Mouse (Mus musculus): ENCODE results near the gene Tmem184c. TPM values are rescaled to one million over a fixed set of nuclear protein-coding genes. Genes with fewer than 3 reads are reported as not detected.

Tmem184c gene
- polyA plus RNA-seq, 1 experiment: 3.8 TPM

- DNase-seq (ENCODE audit: low read depth in 1 of 2, low spot score in 2 of 2): no peak
- WGBS: 73% methylated on average over 5 of the region's 5 CpGs
- Histone ChIP-seq H3K36me3 (ENCODE audit: control insufficient read depth, insufficient read depth, low read length) (no peaks in the 10 kb centered on the region), H3K4me3 (ENCODE audit: extremely low read depth, insufficient read depth, insufficient read length) (no peak overlapping the region), H3K27ac (ENCODE audit: insufficient read depth, low read length) (no peak overlapping the region), H3K4me1 (ENCODE audit: control insufficient read depth, insufficient read depth, insufficient read length) (no peaks in the 10 kb centered on the region), H3K27me3 (ENCODE audit: control insufficient read depth, insufficient read depth, low read length) (no peaks in the 10 kb centered on the region)
- TF ChIP-seq POLR2A (IDR thresholded peaks at IDR 0.05; ENCODE audit: low read depth, low read length) (no peak), CTCF (IDR thresholded peaks at IDR 0.05; ENCODE audit: extremely low read depth, insufficient read depth, insufficient read length, insufficient replicate concordance) (no peak)
Observed at GRCm38 (mm10) chr8:77634035-77634434, 23.5 kb upstream of the Tmem184c start.

- H3K36me3 ChIP-seq (ENCODE audit: control insufficient read depth, insufficient read depth, low read length): no peaks in the 10 kb centered on the region
- DNase-seq (ENCODE audit: low read depth in 1 of 2, low spot score in 2 of 2): no peak
- no peak for TF ChIP-seq POLR2A (IDR thresholded peaks at IDR 0.05; ENCODE audit: low read depth, low read length)
- no peak for TF ChIP-seq CTCF (IDR thresholded peaks at IDR 0.05; ENCODE audit: extremely low read depth, insufficient read depth, insufficient read length, insufficient replicate concordance)
- no peaks in the 10 kb centered on the region for H3K27me3 ChIP-seq (ENCODE audit: control insufficient read depth, insufficient read depth, low read length)
- H3K4me3 ChIP-seq (ENCODE audit: extremely low read depth, insufficient read depth, insufficient read length): no peak overlapping the region
- WGBS: 67% methylated on average over 2 of the region's 2 CpGs
- H3K27ac ChIP-seq (ENCODE audit: insufficient read depth, low read length): no peak overlapping the region
- no peaks in the 10 kb centered on the region for H3K4me1 ChIP-seq (ENCODE audit: control insufficient read depth, insufficient read depth, insufficient read length)
Observed at GRCm38 (mm10) chr8:77633211-77633610, 22.7 kb upstream of the Tmem184c start.

DNA sequence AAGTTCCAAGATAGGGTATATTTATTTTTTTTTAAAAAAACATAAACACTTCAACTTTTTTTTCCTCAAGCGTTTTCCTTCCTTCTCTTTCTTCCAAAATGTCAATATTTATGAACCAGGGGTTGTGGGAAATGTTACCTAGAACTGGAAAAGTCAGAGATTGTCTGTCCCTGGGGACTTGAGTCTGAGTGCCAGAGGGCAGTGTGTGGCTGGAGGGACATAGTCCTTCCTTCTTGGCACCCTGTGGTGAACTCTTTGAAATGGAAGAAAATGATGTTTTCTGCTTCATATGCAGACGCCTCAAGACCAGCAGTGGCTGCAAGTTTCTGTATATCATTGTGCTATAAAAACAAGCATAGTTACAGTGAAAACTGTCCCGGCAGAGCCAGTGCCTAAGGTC is 20.2 kb upstream of the Tmem184c start:
- no peak for TF ChIP-seq CTCF (IDR thresholded peaks at IDR 0.05; ENCODE audit: extremely low read depth, insufficient read depth, insufficient read length, insufficient replicate concordance)
- TF ChIP-seq POLR2A (IDR thresholded peaks at IDR 0.05; ENCODE audit: low read depth, low read length): no peak
- no peak overlapping the region for H3K27ac ChIP-seq (ENCODE audit: insufficient read depth, low read length)
- H3K4me3 ChIP-seq (ENCODE audit: extremely low read depth, insufficient read depth, insufficient read length): no peak overlapping the region
- no peaks in the 10 kb centered on the region; the same call in 1 of the 2 replicates for H3K4me1 ChIP-seq (ENCODE audit: control insufficient read depth, insufficient read depth, insufficient read length)
- 82% methylated on average over 3 of the region's 3 CpGs for WGBS
- H3K36me3 ChIP-seq (ENCODE audit: control insufficient read depth, insufficient read depth, low read length): no peaks in the 10 kb centered on the region
- no peaks in the 10 kb centered on the region for H3K27me3 ChIP-seq (ENCODE audit: control insufficient read depth, insufficient read depth, low read length)
- no peak for DNase-seq (ENCODE audit: low read depth in 1 of 2, low spot score in 2 of 2)

GRCm38 (mm10) chr8:77629858-77630537 is 19.5 kb upstream of the Tmem184c start:
- Histone ChIP-seq H3K4me1 (ENCODE audit: control insufficient read depth, insufficient read depth, insufficient read length) (no peaks in the 10 kb centered on the region; the same call in 1 of the 2 replicates), H3K36me3 (ENCODE audit: control insufficient read depth, insufficient read depth, low read length) (no peaks in the 10 kb centered on the region), H3K4me3 (ENCODE audit: extremely low read depth, insufficient read depth, insufficient read length) (no peak overlapping the region), H3K27me3 (ENCODE audit: control insufficient read depth, insufficient read depth, low read length) (no peaks in the 10 kb centered on the region), H3K27ac (ENCODE audit: insufficient read depth, low read length) (no peak overlapping the region)
- DNase-seq (ENCODE audit: low read depth in 1 of 2, low spot score in 2 of 2): peak; percentile 40 to 58
- TF ChIP-seq POLR2A (IDR thresholded peaks at IDR 0.05; ENCODE audit: low read depth, low read length) (no peak), CTCF (IDR thresholded peaks at IDR 0.05; ENCODE audit: extremely low read depth, insufficient read depth, insufficient read length, insufficient replicate concordance) (peak; percentile 87)
- 19% methylated on average over 15 of the region's 15 CpGs for WGBS

- WGBS: 72% methylated on average over 7 of the region's 7 CpGs
- no peak for DNase-seq (ENCODE audit: low read depth in 1 of 2, low spot score in 2 of 2)
- Histone ChIP-seq H3K4me3 (ENCODE audit: extremely low read depth, insufficient read depth, insufficient read length) (no peak overlapping the region), H3K27me3 (ENCODE audit: control insufficient read depth, insufficient read depth, low read length) (no peaks in the 10 kb centered on the region), H3K4me1 (ENCODE audit: control insufficient read depth, insufficient read depth, insufficient read length) (no peaks in the 10 kb centered on the region; the same call in 1 of the 2 replicates), H3K27ac (ENCODE audit: insufficient read depth, low read length) (no peak overlapping the region), H3K36me3 (ENCODE audit: control insufficient read depth, insufficient read depth, low read length) (no peaks in the 10 kb centered on the region)
- no peak for TF ChIP-seq POLR2A (IDR thresholded peaks at IDR 0.05; ENCODE audit: low read depth, low read length)
- no peak for TF ChIP-seq CTCF (IDR thresholded peaks at IDR 0.05; ENCODE audit: extremely low read depth, insufficient read depth, insufficient read length, insufficient replicate concordance)
Observed at GRCm38 (mm10) chr8:77623677-77624209, 13.2 kb upstream of the Tmem184c start.

DNA sequence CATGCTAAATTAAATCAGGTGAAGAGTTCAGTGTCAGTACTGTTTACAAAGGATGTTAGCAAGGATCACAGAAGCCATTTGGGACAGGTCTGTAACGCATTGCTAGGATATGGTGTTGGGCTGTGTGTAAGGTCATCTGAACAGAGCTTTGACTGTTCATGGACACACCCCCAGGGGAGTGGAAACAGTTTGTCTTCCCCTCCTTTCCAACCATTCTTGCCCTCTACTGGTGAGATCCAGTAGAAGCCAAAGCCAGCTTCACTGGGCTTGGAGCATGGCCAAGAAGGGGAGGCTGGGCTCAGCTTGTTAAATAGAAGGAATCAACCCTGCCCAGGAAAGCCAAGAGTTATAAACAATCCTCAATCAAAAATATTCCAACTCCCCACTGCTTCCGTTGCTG is 7.4 kb upstream of the Tmem184c start:
- Histone ChIP-seq H3K36me3 (ENCODE audit: control insufficient read depth, insufficient read depth, low read length) (no peaks in the 10 kb centered on the region), H3K4me1 (ENCODE audit: control insufficient read depth, insufficient read depth, insufficient read length) (no peaks in the 10 kb centered on the region), H3K27me3 (ENCODE audit: control insufficient read depth, insufficient read depth, low read length) (no peaks in the 10 kb centered on the region), H3K27ac (ENCODE audit: insufficient read depth, low read length) (no peak overlapping the region), H3K4me3 (ENCODE audit: extremely low read depth, insufficient read depth, insufficient read length) (no peak overlapping the region)
- no peak for TF ChIP-seq CTCF (IDR thresholded peaks at IDR 0.05; ENCODE audit: extremely low read depth, insufficient read depth, insufficient read length, insufficient replicate concordance)
- TF ChIP-seq POLR2A (IDR thresholded peaks at IDR 0.05; ENCODE audit: low read depth, low read length): no peak
- DNase-seq (ENCODE audit: low read depth in 1 of 2, low spot score in 2 of 2): no peak
- 74% methylated on average over 2 of the region's 2 CpGs for WGBS

DNA sequence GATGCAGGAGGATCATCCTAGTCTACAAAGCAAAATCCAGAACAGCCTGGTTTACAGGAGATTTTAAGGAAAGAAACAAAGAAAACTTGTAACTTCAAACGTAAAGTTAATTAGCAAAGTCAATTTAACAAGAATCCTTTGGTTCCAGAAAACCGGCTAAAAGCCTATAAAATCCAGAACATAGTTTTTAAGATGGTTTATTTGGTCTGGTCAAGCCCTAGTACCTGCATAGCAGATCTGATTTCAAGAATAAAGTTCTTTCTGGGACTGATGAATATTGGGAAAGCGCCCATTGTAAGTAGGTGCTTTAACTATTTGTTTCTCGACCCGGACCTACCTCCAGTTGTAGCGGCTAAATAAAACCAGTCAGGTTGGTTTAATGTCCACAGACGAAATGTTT is 877 bp downstream of the Tmem184c start:
- Histone ChIP-seq H3K36me3 (ENCODE audit: control insufficient read depth, insufficient read depth, low read length) (peaks cover 6% of the 10 kb centered on the region), H3K4me3 (ENCODE audit: extremely low read depth, insufficient read depth, insufficient read length) (peak overlapping the region; percentile 89; the same call in 1 of the 2 replicates), H3K4me1 (ENCODE audit: control insufficient read depth, insufficient read depth, insufficient read length) (peaks cover 4% of the 10 kb centered on the region; the same call in 1 of the 2 replicates), H3K27ac (ENCODE audit: insufficient read depth, low read length) (no peak overlapping the region), H3K27me3 (ENCODE audit: control insufficient read depth, insufficient read depth, low read length) (no peaks in the 10 kb centered on the region)
- TF ChIP-seq CTCF (IDR thresholded peaks at IDR 0.05; ENCODE audit: extremely low read depth, insufficient read depth, insufficient read length, insufficient replicate concordance) (no peak), POLR2A (IDR thresholded peaks at IDR 0.05; ENCODE audit: low read depth, low read length) (no peak)
- 30% methylated on average over 7 of the region's 7 CpGs for WGBS
- DNase-seq (ENCODE audit: low read depth in 1 of 2, low spot score in 2 of 2): no peak
